Mouse (Mus musculus): Measurements from ENCODE around the gene Lefty2. TPM values are rescaled to one million over a fixed set of nuclear protein-coding genes. Genes with fewer than 3 reads are reported as not detected.

The Lefty2 gene
- total RNA-seq, 2 experiments from 2014 or later = not detected

Other genes starting within 250 kb of the Lefty2 start
- not detected in 2 replicates for gene Mixl1, start 196.1 kb upstream of the Lefty2 start, total RNA-seq (2015)
- not detected in 2 replicates for gene Mixl1, start 196.1 kb upstream of the Lefty2 start, total RNA-seq (2017)
- 23.9 and 27.3 TPM in 2 replicates for gene Acbd3, start 167.1 kb upstream of the Lefty2 start, total RNA-seq (2015)
- gene Acbd3, start 167.1 kb upstream of the Lefty2 start, total RNA-seq (2017) = 43.0 and 46.5 TPM in 2 replicates
- gene H3f3a, start 79.2 kb upstream of the Lefty2 start, total RNA-seq (2015) = 1,870 and 2,095 TPM in 2 replicates
- 1,724 and 1,809 TPM in 2 replicates for gene H3f3a, start 79.2 kb upstream of the Lefty2 start, total RNA-seq (2017)
- gene Sde2, start 42.0 kb upstream of the Lefty2 start, total RNA-seq (2015) = 17.6 and 21.3 TPM in 2 replicates
- 29.9 and 33.6 TPM in 2 replicates for gene Sde2, start 42.0 kb upstream of the Lefty2 start, total RNA-seq (2017)
- gene Pycr2, start 11.2 kb downstream of the Lefty2 start, total RNA-seq (2015) = 27.2 and 28.8 TPM in 2 replicates
- 22.4 and 26.3 TPM in 2 replicates for gene Pycr2, start 11.2 kb downstream of the Lefty2 start, total RNA-seq (2017)
- 0.90 and 1.7 TPM in 2 replicates for gene Lefty1, start 41.9 kb downstream of the Lefty2 start, total RNA-seq (2015)
- gene Lefty1, start 41.9 kb downstream of the Lefty2 start, total RNA-seq (2017) = 0.27 TPM in 1 of 2 replicates, not detected in the other
- gene Tmem63a, start 49.2 kb downstream of the Lefty2 start, total RNA-seq (2015) = 15.0 and 15.6 TPM in 2 replicates
- gene Tmem63a, start 49.2 kb downstream of the Lefty2 start, total RNA-seq (2017) = 16.5 and 16.8 TPM in 2 replicates
- 0.68 and 2.0 TPM in 2 replicates for gene Ephx1, start 127.8 kb downstream of the Lefty2 start, total RNA-seq (2015)
- gene Ephx1, start 127.8 kb downstream of the Lefty2 start, total RNA-seq (2017) = 0.88 and 1.1 TPM in 2 replicates
- not detected in 2 replicates for gene 9130409I23Rik, start 158.1 kb downstream of the Lefty2 start, total RNA-seq (2015)
- gene 9130409I23Rik, start 158.1 kb downstream of the Lefty2 start, total RNA-seq (2017) = not detected in 2 replicates